Mouse (Mus musculus): ENCODE results near the gene Hsd17b3. TPM values are rescaled to one million over a fixed set of nuclear protein-coding genes. Genes with fewer than 3 reads are reported as not detected.

The Hsd17b3 gene
- polyA plus RNA-seq, 1 experiment, result not detected

DNA sequence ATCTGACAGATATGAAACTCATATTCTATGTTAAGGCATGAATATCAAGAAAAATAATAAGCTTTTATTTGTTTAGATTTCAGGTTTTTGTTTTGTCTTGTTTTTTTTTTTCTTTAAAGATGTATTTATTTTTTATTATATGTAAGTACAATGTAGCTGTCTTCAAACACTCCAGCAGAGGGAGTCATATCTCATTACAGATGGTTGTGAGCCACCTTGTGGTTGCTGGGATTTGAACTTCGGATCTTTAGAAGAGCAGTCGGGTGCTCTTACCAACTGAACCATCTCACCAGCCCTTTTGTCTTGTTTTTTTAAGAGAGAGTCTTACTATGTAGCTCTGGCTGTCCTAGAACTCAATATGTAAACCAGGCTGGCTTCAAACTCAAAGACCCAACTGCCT is 28.4 kb upstream of the Hsd17b3 start:
- H3K4me1 ChIP-seq (ENCODE audit: control insufficient read depth, insufficient read depth, low read length), result no peaks in the 10 kb centered on the region
- no peaks in the 10 kb centered on the region for H3K27me3 ChIP-seq (ENCODE audit: control insufficient read depth, insufficient read depth, low read length)
- H3K27ac ChIP-seq (ENCODE audit: insufficient read depth, low read length), result no peak overlapping the region
- no peak for DNase-seq
- no peak overlapping the region for H3K4me3 ChIP-seq (replicated peaks; ENCODE audit: insufficient read depth, low read depth, low read length)
- 56% methylated on average over 2 of the region's 2 CpGs for WGBS
- TF ChIP-seq POLR2A (IDR thresholded peaks at IDR 0.05; ENCODE audit: borderline replicate concordance, insufficient read depth, low read length) (no peak), CTCF (IDR thresholded peaks at IDR 0.05; ENCODE audit: borderline replicate concordance, insufficient read depth, low read depth, low read length) (no peak)

GRCm38 (mm10) chr13:64110421-64110820 is 21.4 kb upstream of the Hsd17b3 start:
- no peaks in the 10 kb centered on the region for H3K27me3 ChIP-seq (ENCODE audit: control insufficient read depth, insufficient read depth, low read length)
- DNase-seq, result no peak
- peaks cover 5% of the 10 kb centered on the region for H3K4me1 ChIP-seq (ENCODE audit: control insufficient read depth, insufficient read depth, low read length)
- TF ChIP-seq CTCF (IDR thresholded peaks at IDR 0.05; ENCODE audit: borderline replicate concordance, insufficient read depth, low read depth, low read length) (no peak), POLR2A (IDR thresholded peaks at IDR 0.05; ENCODE audit: borderline replicate concordance, insufficient read depth, low read length) (no peak)
- H3K4me3 ChIP-seq (replicated peaks; ENCODE audit: insufficient read depth, low read depth, low read length), result no peak overlapping the region
- no peak overlapping the region for H3K27ac ChIP-seq (ENCODE audit: insufficient read depth, low read length)
- 100% methylated on average over 1 of the region's 1 CpGs for WGBS

DNA sequence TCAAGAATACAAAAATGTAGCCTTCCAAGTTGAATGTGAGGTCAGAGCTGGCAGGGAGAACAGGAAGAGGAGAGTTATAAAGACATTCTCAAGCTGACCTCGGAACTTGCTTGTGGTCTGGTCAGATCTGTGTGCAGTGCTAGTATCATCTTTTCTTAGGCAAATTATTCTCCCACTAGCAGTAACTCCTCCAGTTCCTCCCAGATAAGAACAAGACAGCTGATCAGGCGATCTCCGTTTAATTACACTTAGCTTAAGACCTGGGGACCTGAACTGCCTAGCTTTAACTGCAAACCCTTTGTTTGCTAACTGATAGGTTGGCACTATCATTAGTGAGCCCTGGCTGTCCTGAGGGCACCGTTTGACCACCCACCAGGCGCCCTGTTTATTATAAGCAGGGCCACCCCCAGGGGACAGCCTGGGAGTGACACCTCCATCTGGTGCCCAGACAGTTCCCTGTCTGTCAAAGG is 19.4 kb upstream of the Hsd17b3 start:
- no peak for TF ChIP-seq CTCF (IDR thresholded peaks at IDR 0.05; ENCODE audit: borderline replicate concordance, insufficient read depth, low read depth, low read length)
- no peak for TF ChIP-seq POLR2A (IDR thresholded peaks at IDR 0.05; ENCODE audit: borderline replicate concordance, insufficient read depth, low read length)
- H3K27me3 ChIP-seq (ENCODE audit: control insufficient read depth, insufficient read depth, low read length), result no peaks in the 10 kb centered on the region
- 10% methylated on average over 5 of the region's 5 CpGs for WGBS
- H3K27ac ChIP-seq (ENCODE audit: insufficient read depth, low read length), result no peak overlapping the region
- peaks cover 5% of the 10 kb centered on the region for H3K4me1 ChIP-seq (ENCODE audit: control insufficient read depth, insufficient read depth, low read length)
- H3K4me3 ChIP-seq (replicated peaks; ENCODE audit: insufficient read depth, low read depth, low read length), result no peak overlapping the region
- DNase-seq, result peak; percentile 22 to 29

GRCm38 (mm10) chr13:64107535-64107934 is 18.5 kb upstream of the Hsd17b3 start:
- no peak overlapping the region for H3K4me3 ChIP-seq (replicated peaks; ENCODE audit: insufficient read depth, low read depth, low read length)
- H3K27me3 ChIP-seq (ENCODE audit: control insufficient read depth, insufficient read depth, low read length), result no peaks in the 10 kb centered on the region
- no peak for DNase-seq
- peaks cover 5% of the 10 kb centered on the region for H3K4me1 ChIP-seq (ENCODE audit: control insufficient read depth, insufficient read depth, low read length)
- TF ChIP-seq CTCF (IDR thresholded peaks at IDR 0.05; ENCODE audit: borderline replicate concordance, insufficient read depth, low read depth, low read length) (no peak), POLR2A (IDR thresholded peaks at IDR 0.05; ENCODE audit: borderline replicate concordance, insufficient read depth, low read length) (no peak)
- H3K27ac ChIP-seq (ENCODE audit: insufficient read depth, low read length), result no peak overlapping the region
- 50% methylated on average over 8 of the region's 8 CpGs for WGBS

- TF ChIP-seq POLR2A (IDR thresholded peaks at IDR 0.05; ENCODE audit: borderline replicate concordance, insufficient read depth, low read length), result no peak
- TF ChIP-seq CTCF (IDR thresholded peaks at IDR 0.05; ENCODE audit: borderline replicate concordance, insufficient read depth, low read depth, low read length), result no peak
- H3K4me3 ChIP-seq (replicated peaks; ENCODE audit: insufficient read depth, low read depth, low read length), result no peak overlapping the region
- peaks cover 5% of the 10 kb centered on the region for H3K4me1 ChIP-seq (ENCODE audit: control insufficient read depth, insufficient read depth, low read length)
- no peak for DNase-seq
- H3K27me3 ChIP-seq (ENCODE audit: control insufficient read depth, insufficient read depth, low read length), result no peaks in the 10 kb centered on the region
- H3K27ac ChIP-seq (ENCODE audit: insufficient read depth, low read length), result no peak overlapping the region
- 84% methylated on average over 3 of the region's 3 CpGs for WGBS
Observed at GRCm38 (mm10) chr13:64107105-64107504, 18.1 kb upstream of the Hsd17b3 start.

GRCm38 (mm10) chr13:64105690-64106089 is 16.7 kb upstream of the Hsd17b3 start:
- DNase-seq, result no peak
- no peak for TF ChIP-seq POLR2A (IDR thresholded peaks at IDR 0.05; ENCODE audit: borderline replicate concordance, insufficient read depth, low read length)
- TF ChIP-seq CTCF (IDR thresholded peaks at IDR 0.05; ENCODE audit: borderline replicate concordance, insufficient read depth, low read depth, low read length), result no peak
- 91% methylated on average over 3 of the region's 3 CpGs for WGBS
- Histone ChIP-seq H3K27me3 (ENCODE audit: control insufficient read depth, insufficient read depth, low read length) (no peaks in the 10 kb centered on the region), H3K4me1 (ENCODE audit: control insufficient read depth, insufficient read depth, low read length) (peaks cover 5% of the 10 kb centered on the region), H3K4me3 (replicated peaks; ENCODE audit: insufficient read depth, low read depth, low read length) (no peak overlapping the region), H3K27ac (ENCODE audit: insufficient read depth, low read length) (no peak overlapping the region)

DNA sequence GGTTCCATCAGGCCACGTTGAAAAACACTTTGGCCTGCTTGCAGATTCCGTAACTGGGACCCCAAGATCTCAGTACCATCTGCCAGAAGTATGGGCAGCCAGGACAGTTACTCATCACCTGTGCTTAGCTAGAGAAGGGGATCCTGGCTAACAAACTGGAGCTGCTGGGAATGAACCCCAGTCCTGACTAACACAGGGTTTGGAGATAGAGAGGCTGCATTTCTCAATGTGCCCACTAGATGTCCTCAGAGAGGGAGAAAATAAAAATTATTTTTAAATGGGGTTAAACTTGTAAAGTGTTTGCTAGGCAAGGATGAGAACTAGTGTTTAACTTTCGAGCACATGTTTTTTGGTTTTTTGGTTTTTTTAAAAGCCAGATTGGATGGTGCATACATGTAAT is 11.2 kb upstream of the Hsd17b3 start:
- TF ChIP-seq CTCF (IDR thresholded peaks at IDR 0.05; ENCODE audit: borderline replicate concordance, insufficient read depth, low read depth, low read length) (peak; percentile 33; the same call in 1 of the 2 replicates), POLR2A (IDR thresholded peaks at IDR 0.05; ENCODE audit: borderline replicate concordance, insufficient read depth, low read length) (no peak)
- 63% methylated on average over 3 of the region's 3 CpGs for WGBS
- Histone ChIP-seq H3K27me3 (ENCODE audit: control insufficient read depth, insufficient read depth, low read length) (no peaks in the 10 kb centered on the region), H3K4me1 (ENCODE audit: control insufficient read depth, insufficient read depth, low read length) (no peaks in the 10 kb centered on the region; the same call in 1 of the 2 replicates), H3K27ac (ENCODE audit: insufficient read depth, low read length) (no peak overlapping the region), H3K4me3 (replicated peaks; ENCODE audit: insufficient read depth, low read depth, low read length) (no peak overlapping the region)
- DNase-seq, result peak; percentile 11 to 13

- 79% methylated on average over 9 of the region's 9 CpGs for WGBS
- TF ChIP-seq CTCF (IDR thresholded peaks at IDR 0.05; ENCODE audit: borderline replicate concordance, insufficient read depth, low read depth, low read length), result peak; percentile 30; the same call in 1 of the 2 replicates
- TF ChIP-seq POLR2A (IDR thresholded peaks at IDR 0.05; ENCODE audit: borderline replicate concordance, insufficient read depth, low read length), result no peak
- H3K4me3 ChIP-seq (replicated peaks; ENCODE audit: insufficient read depth, low read depth, low read length), result no peak overlapping the region
- no peak overlapping the region for H3K27ac ChIP-seq (ENCODE audit: insufficient read depth, low read length)
- no peaks in the 10 kb centered on the region; the same call in 1 of the 2 replicates for H3K4me1 ChIP-seq (ENCODE audit: control insufficient read depth, insufficient read depth, low read length)
- no peaks in the 10 kb centered on the region for H3K27me3 ChIP-seq (ENCODE audit: control insufficient read depth, insufficient read depth, low read length)
- DNase-seq, result peak in 1 of 2 experiments; percentile 20
Observed at GRCm38 (mm10) chr13:64098992-64099391, 10.0 kb upstream of the Hsd17b3 start.

All from cerebellum, adult 2 months (tissue).